Mouse (Mus musculus): ENCODE data around the gene Madcam1.

The Madcam1 gene

GRCm38 (mm10) chr10:79668076-79668475 lies 3.7 kb downstream of the Madcam1 start:
- DNase-seq (ENCODE audit: low read depth, low spot score) = no peak

DNA sequence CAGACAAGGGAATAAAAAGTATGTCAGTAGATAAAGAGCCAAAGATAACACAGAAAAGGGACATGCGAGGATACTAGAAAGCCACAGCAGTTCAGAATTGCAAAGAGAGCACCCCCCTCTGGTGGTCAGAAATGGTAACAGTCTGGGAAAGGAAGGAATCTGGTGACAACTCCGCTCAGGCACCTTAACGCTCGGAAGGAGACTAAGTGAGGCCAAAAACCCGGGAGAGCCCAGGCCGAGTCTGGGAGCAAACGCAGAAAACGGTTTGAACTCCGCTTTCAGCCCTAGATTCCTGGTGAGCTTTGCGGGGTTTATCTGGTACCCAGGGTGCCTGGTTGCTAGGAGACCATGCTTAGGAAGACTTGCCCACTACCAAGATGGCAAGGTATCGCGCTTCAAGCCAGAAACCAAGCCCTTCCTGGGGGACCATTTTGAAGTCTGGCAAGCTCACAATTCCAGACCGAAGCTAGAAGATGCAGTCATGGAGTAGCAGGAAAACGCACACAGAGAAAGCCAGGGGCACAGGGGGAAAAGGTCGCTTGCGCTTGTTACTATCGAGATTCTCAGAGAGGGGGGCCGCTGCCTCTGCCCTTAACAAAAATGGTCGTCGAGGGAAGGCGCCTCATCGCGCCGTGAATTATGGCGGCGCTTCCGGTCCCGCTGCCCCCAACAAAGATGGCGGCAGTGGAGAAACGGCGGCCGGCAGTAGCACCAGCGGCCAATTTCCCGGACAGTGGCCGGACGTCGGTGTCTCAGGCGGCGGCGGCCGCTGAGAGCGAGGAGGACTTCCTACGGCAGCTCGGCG lies 4.6 kb downstream of the Madcam1 start, which contains the start of gene Tpgs1:
Gene Tpgs1 (plus strand): TSS at position 599 of the 805 bp plus-strand sequence.
- DNase-seq (ENCODE audit: low read depth, low spot score) = peak; percentile 97

- DNase-seq (ENCODE audit: low read depth, low spot score) = peak; percentile 81
Measured at GRCm38 (mm10) chr10:79669576-79670057, 5.3 kb downstream of the Madcam1 start.

GRCm38 (mm10) chr10:79670071-79670888 lies 5.9 kb downstream of the Madcam1 start:
- DNase-seq (ENCODE audit: low read depth, low spot score) = peak; percentile 42

- DNase-seq (ENCODE audit: low read depth, low spot score) = no peak
Measured at GRCm38 (mm10) chr10:79671396-79672087, 7.2 kb downstream of the Madcam1 start.

DNA sequence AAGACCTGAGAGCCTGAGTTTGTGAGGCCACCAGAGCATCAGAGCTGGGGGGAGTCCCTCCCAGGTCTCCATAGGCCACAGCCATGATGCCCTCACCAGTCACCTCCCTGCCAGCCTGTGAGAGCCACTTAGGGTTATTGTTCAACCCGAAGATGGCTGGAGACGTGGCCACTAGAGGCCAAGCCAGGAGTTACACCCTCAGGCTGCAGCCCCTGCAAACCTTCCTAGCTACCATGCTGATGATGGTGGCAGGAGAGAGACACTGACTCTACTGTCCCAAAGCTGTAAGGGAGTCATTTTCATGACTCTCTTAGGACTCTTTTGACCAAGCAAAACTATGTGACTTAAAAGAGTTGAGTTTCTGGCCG lies 7.7 kb downstream of the Madcam1 start:
- DNase-seq (ENCODE audit: low read depth, low spot score) = no peak

- DNase-seq (ENCODE audit: low read depth, low spot score) = no peak
Measured at GRCm38 (mm10) chr10:79673054-79673453, 8.7 kb downstream of the Madcam1 start.

- no peak for DNase-seq (ENCODE audit: low read depth, low spot score)
Measured at GRCm38 (mm10) chr10:79675346-79676035, 11.1 kb downstream of the Madcam1 start.

GRCm38 (mm10) chr10:79680606-79681495 lies 16.5 kb downstream of the Madcam1 start:
- DNase-seq (ENCODE audit: low read depth, low spot score) = no peak

- peak; percentile 100 for DNase-seq (ENCODE audit: low read depth, low spot score)
Measured at GRCm38 (mm10) chr10:79681591-79682245, 17.4 kb downstream of the Madcam1 start, which contains the start of gene Cdc34. TSS of gene Cdc34 (plus strand) at chr10:79682195.

DNA sequence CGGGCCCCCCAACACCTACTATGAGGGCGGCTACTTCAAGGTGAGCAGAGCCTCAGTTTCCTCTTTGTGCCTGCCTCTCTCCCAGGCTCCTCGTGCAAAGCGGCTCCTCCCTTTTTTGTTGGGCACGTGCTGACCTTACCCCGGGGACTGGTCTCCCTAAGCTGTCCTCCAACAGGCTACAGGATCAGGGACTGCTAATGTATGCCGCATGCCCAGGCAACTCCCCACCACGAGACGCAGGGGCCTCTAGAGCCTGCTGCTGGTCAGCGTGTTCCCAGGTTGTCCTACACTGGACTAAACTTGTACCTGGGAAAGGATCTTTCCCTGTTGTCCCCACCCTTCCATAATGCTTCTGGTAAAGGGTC lies 18.2 kb downstream of the Madcam1 start:
- DNase-seq (ENCODE audit: low read depth, low spot score) = no peak

- peak; percentile 72 for DNase-seq (ENCODE audit: low read depth, low spot score)
Measured at GRCm38 (mm10) chr10:79682916-79683582, 18.7 kb downstream of the Madcam1 start.

- no peak for DNase-seq (ENCODE audit: low read depth, low spot score)
Measured at GRCm38 (mm10) chr10:79683726-79684640, 19.6 kb downstream of the Madcam1 start.

DNA sequence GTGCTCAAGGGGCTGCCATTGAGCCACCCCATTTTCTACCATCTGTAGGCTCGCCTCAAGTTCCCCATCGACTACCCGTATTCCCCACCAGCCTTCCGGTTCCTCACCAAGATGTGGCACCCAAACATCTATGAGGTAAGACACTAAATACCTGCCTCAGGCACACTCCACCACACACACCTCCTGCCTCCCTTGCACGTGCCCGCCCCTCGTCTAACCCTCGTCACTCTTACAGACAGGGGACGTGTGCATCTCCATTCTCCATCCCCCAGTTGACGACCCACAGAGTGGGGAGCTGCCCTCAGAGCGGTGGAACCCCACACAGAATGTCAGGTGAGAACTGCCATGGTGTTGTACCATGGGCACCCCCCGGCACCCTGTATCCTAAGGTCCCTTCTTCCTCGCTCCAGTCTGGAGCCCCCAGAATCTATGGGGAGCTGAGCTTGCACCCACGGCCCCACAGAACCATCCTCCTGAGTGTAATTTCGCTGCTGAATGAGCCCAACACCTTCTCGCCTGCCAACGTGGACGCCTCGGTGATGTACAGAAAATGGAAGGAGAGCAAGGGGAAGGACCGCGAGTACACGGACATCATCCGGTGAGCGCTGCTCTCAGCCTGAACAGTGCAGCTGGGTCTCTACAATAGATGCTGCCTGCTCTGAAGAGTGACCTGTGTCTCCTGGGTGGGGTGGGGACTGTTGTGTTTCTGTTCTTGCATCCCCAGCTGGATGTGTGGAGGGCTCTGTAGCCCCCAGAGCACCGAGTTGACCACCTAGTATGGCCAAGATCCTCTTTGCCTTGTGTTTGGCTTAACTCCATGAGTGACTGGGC lies 20.6 kb downstream of the Madcam1 start:
- no peak for DNase-seq (ENCODE audit: low read depth, low spot score)

DNA sequence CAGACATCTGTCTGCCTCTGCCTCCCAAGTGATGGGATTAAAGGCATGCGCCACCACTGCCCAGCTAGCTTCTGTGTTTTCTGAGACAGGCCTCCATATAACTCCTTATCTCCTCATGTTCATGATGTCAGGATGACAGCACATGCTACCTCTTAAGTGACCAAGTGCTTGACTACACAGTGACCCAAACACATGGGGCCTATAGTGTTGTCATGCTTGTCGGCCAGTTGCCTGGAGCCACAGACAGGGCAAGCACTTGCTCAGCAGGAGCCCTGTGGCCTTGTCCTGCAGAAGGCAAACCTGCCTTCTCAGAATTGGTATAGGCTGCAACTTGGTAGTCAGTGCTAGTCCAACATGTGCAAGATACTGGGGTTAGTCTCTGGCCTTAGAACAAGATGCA lies 21.9 kb downstream of the Madcam1 start:
- no peak for DNase-seq (ENCODE audit: low read depth, low spot score)

GRCm38 (mm10) chr10:79686691-79687090 lies 22.3 kb downstream of the Madcam1 start:
- no peak for DNase-seq (ENCODE audit: low read depth, low spot score)

DNA sequence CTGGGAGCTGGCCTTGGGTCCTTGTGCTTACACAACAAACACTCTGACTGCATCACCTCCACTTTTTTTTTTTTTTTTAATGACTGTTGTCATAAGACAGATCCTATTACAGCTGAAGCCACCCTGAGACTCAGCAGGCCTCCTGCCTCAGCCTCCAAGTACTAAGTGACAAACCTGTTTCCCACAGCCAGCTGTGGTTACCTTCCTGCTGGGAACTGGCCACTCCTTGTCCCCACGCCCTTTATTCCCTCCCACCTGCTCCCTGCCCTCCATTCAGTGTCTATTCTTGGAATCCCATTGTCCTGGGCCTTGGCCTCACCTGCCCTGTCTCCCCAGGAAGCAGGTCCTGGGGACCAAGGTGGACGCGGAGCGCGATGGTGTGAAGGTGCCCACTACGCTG lies 23.2 kb downstream of the Madcam1 start:
- DNase-seq (ENCODE audit: low read depth, low spot score) = no peak
